Mouse (Mus musculus) small intestine, adult 2 months (tissue): ENCODE results near the gene Pcna.

Experiments used
- CTCF ChIP-seq: fragments of 200-500 bp; IDR thresholded peaks from 2 replicates; pipeline ENCODE4 v1.5.1; 2012; ENCODE audit warnings: low read depth, mild to moderate bottlenecking, control low read depth, inconsistent platforms, low read length, moderate library complexity, mixed read lengths; ENCODE audit not compliant: insufficient replicate concordance, insufficient read length; ENCODE audit errors: extremely low read depth
- POLR2A ChIP-seq: fragments of 200-500 bp; IDR thresholded peaks from 2 replicates; pipeline ENCODE4 v1.6.1; 2012; ENCODE audit warnings: low read depth, mild to moderate bottlenecking, control low read depth, inconsistent platforms, low read length, moderate library complexity

DNA sequence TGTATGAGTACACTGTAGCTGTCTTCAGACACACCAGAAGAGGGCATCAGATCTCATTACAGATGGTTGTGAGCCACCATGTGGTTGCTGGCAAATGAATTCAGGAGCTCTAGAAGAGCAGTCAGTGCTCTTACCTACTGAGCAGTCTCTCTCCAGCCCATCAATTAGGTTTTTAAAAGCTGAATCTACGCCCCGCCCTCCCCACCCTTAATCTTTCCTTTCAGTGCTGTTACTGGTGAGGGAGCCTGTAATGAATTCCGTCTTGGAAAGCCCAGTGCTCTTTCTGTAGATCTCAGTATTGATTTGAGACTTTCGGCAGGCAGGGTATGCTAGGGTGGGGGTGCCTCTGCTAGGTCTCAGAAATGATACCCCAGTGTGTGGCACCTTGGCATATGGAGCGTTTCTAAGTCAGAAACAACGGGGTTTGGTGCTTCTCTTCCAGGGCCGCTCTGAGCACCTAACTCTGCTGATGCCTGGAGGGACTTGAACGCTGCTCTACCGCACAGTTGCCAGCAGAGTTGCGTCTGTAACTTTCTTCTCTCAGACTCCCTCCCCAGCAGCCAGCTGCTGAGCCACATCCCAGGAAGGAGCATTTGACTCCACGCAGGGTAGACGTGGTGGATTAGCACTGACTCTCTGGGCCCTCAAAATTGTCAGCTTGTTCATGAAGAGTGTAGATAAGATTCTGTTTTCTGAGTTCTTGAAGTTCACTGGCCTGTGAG, 29.5 kb upstream of the Pcna start:
- no peak for TF ChIP-seq POLR2A
- TF ChIP-seq CTCF: no peak
